Mouse (Mus musculus): Measurements from ENCODE around the gene Tfip11.

The Tfip11 gene

DNA sequence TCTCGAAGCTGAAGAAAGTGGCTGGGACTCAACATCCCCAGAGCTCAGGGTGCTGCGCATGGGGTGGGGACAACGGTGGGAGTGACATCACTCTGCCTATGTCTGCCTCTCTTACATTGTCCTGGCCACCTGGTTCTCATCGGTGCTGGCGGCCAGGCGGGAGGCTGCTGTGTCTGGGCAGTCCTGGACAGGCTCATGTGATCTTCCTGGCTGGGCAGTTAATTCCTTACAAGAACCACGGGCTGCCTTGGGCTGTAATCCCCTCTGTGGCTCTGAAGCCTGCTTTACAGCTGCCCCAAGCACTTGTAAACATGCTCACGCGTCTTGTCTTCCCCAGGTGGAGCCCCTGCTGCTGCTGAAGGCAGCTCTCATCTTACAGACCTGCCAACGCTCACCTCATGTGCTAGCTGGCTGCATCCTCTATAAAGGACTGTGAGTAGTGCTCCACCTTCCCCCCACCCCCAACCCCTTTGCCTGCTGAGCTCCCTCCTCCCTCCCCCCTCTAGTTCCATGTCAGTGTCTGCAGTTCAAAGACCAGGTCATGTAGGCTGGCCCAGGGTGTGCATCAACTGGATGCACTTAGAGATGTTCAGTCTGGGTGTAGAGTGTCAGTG is 38.1 kb downstream of the Tfip11 start:
- no peak for DNase-seq (ENCODE audit: low read depth)

GRCm38 (mm10) chr5:112366879-112367278 is 40.7 kb downstream of the Tfip11 start:
- DNase-seq (ENCODE audit: low read depth) = no peak

- DNase-seq (ENCODE audit: low read depth) = no peak
Measured at GRCm38 (mm10) chr5:112367338-112367737, 41.2 kb downstream of the Tfip11 start.

GRCm38 (mm10) chr5:112367929-112368328 is 41.8 kb downstream of the Tfip11 start:
- no peak for DNase-seq (ENCODE audit: low read depth)

GRCm38 (mm10) chr5:112368666-112369065 is 42.5 kb downstream of the Tfip11 start:
- DNase-seq (ENCODE audit: low read depth) = no peak

DNA sequence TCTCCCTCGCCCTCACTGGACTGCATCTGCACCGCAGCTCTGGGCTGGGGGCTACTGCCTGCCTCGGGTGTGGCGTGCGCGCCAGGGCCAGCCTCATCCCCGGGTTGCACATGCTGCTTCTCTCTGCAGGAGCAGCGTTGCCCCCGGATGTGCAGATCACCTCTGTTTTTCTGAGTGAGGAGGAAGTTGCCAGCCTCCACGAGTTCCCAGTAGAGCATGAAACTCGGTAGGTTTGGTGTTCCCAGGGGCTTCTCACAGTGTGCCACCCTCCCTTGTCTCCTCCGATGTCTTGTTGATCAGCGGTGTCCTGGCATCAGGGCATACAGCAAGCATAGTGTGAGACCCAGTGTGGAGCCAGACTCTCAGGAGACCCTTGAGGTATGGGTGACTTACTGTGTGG is 43.2 kb downstream of the Tfip11 start:
- no peak for DNase-seq (ENCODE audit: low read depth)

DNA sequence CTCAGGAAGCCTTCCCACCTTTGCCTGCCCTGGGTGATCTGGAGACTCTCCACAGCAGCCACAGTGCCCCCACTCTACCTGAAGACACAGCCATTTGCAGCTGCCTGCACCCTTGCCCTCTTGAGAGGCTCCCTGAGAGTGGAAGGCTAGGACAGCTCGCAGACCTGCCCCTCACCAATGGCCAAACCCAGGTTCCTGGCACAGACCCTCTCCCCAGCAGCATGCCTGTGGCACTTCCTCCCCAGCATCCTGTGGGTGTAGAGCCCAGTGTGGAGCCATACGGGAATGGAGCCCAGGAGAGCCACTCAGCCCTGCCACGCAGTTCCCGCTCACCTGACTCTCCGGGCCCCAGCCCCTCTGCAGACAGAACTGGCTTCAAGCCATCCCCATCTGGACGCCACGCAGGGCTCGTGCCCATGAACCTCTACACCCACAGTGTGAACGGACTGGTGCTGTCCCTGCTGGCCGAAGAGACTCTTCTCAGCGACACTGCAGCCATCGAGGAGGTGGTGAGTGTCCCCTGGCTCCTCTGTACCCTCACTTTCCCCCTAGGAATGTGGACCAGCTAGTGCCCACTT is 44.2 kb downstream of the Tfip11 start:
- no peak for DNase-seq (ENCODE audit: low read depth)

- no peak for DNase-seq (ENCODE audit: low read depth)
Measured at GRCm38 (mm10) chr5:112371933-112372332, 45.8 kb downstream of the Tfip11 start.

DNA sequence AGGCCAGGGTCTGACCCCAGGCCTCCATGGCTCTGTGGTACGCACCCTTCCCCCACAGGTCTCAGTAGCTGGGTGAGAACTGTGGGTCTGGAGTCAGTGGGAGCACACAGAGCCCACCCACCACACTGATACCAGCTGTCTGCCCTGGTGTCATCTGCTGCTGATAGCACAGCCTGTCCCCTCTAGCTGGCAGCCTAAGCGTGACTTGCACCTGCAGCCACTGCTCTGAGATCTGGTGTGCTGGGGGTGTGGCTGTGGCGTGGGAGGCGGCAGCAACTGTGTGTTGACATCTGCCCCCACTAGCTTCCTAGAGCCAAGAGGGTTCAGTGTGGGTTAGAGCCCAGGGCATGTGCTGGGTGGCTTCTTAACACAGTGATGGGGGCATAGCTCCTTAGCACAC is 50.0 kb downstream of the Tfip11 start:
- no peak for DNase-seq (ENCODE audit: low read depth)

GRCm38 (mm10) chr5:112377380-112377779 is 51.2 kb downstream of the Tfip11 start:
- no peak for DNase-seq (ENCODE audit: low read depth)

DNA sequence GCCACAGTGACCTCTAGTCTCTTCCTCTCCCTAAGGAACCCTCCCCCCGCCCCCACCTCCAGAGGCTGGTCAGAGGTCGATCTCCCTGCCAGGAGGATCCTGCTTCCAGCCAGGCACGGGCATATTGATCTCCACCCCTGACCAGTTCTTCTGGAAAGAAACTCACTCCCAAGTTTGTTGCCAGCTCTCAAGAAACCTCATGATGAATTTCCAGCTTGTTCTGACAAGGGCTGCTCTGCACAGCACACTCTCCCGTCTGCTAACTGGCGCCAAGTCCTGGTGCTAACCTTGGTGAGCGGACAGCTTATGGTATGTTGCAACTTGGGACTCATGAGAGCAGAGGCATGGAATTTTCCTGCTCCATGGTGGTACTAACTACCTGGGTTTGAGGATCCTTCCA is 52.6 kb downstream of the Tfip11 start:
- no peak for DNase-seq (ENCODE audit: low read depth)

GRCm38 (mm10) chr5:112381154-112381553 is 55.0 kb downstream of the Tfip11 start:
- DNase-seq (ENCODE audit: low read depth) = no peak

DNA sequence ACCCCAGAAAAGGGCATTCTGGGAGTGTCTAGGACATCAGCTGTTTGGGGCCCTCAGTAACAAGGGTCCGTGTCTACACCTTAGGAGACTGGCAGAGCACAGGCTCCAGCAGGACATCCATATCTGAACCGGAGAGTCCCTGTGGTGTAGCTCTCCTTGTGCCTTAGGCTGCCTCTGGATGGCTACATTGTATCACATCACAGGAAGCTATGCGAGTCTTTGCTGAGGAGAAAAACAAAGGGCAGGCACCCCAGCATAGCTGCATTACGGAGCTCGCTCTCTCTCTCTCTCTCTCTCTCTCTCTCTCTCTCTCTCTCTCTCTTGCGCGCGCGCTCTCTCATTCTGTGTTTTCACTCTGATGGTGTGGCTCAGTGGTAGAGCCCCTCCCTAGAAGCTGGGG is 55.9 kb downstream of the Tfip11 start:
- no peak for DNase-seq (ENCODE audit: low read depth)

- no peak for DNase-seq (ENCODE audit: low read depth)
Measured at GRCm38 (mm10) chr5:112382641-112383330, 56.6 kb downstream of the Tfip11 start.

DNA sequence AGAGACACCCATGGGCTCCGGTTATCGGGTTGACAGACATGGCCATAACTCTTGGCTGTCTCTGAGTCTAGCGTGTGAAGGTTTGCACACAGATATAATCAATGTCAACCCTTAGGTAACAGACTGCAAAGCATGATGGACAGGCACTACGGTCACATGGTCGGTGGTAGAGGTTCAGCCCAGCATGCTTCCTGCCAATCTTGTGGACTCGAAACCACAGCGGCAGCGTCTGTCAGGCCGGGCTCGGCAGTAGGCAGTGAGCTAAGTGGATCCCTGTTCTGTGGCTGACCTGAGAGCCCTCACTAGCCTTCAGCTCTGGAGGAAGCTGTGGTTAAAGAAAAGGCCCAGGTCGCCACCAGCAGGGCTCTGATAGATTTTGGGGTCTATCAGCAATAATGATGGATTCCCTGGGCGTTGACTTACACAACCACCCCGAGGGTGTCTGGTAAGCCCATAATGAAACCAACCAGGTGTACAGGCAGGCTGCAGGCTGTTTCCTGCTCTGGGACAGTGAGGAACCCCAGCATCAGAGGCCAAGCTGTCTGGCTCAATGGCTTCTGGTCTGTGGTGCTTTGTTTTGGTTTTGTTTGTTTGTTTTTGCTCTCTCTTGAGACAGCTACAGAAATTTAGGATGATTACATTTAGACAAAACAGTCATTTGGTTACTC is 58.8 kb downstream of the Tfip11 start:
- no peak for DNase-seq (ENCODE audit: low read depth)

- no peak for DNase-seq (ENCODE audit: low read depth)
Measured at GRCm38 (mm10) chr5:112385973-112386372, 59.8 kb downstream of the Tfip11 start.

Data from fibroblast of lung, adult 2 months (primary cell).